8 mouse cellular contexts compared by ENCODE assay signal in genomic region chr14:33319541-33320521, GRCm38 (mm10).
DNase-seq lines count a peak whose midpoint lies in the region; ATAC-seq and TF ChIP-seq lines count a peak whose summit lies in the region.

No protein-coding gene starts in this region.

- no peak for TF ChIP-seq RAD21 in CH12.LX (IDR thresholded peaks at IDR 0.05; ENCODE audit: low read depth, low read length)

- peaks cover 4 to 41% of the 10 kb centered on the region in 2 experiments; a peak in 2 of 4 replicates for H3K4me1 ChIP-seq in CH12.LX (ENCODE audit: control insufficient read depth in 1 of 2, insufficient read depth in 2 of 2)
- H3K4me1 ChIP-seq in forebrain, embryonic 13.5 days: peaks cover 21% of the 10 kb centered on the region
- H3K4me1 ChIP-seq in liver, postnatal 0 days (ENCODE audit: insufficient read depth): peaks cover 10% of the 10 kb centered on the region; the same call in 1 of the 2 replicates
- 0 out of 2 replicates have a peak, but pooled peaks cover 5% of the 10 kb centered on the region for H3K4me1 ChIP-seq in neural tube, embryonic 14.5 days (ENCODE audit: control insufficient read depth, insufficient read depth, low read length)

- no peaks in the 10 kb centered on the region for H3K79me2 ChIP-seq in CH12.LX (replicated peaks; ENCODE audit: control insufficient read depth, extremely low read depth, insufficient read depth, poor library complexity, severe bottlenecking)

- peaks cover 32% of the 10 kb centered on the region for H3K27me3 ChIP-seq in CH12.LX (replicated peaks)
- peaks cover 38% of the 10 kb centered on the region for H3K27me3 ChIP-seq in forebrain, embryonic 13.5 days
- H3K27me3 ChIP-seq in liver, postnatal 0 days (ENCODE audit: insufficient read depth, low read length): peaks cover 23% of the 10 kb centered on the region
- H3K27me3 ChIP-seq in neural tube, embryonic 14.5 days (ENCODE audit: control insufficient read depth, insufficient read depth, low read length): peaks cover 18% of the 10 kb centered on the region

- DNase-seq in CH12.LX (ENCODE audit: extremely low read depth): no peak
- DNase-seq in brain, embryonic 14.5 days (ENCODE audit: low read depth): peak; percentile 79
- DNase-seq in heart, postnatal 10 days: peak; percentile 84 to 89
- DNase-seq in kidney, postnatal 25 days: peak; percentile 85 to 87
- DNase-seq in liver, postnatal 0 days: peak; percentile 79
- DNase-seq in testis, postnatal 10 days (ENCODE audit: low spot score): peak; percentile 91

- dilution Hi-C loops in CH12.LX (cut with MboI; ENCODE audit: extremely low pct_ligation_motif_present, extremely low pct_unique_long_range_greater_than_20kb, low sequenced_read_pairs): no loop called here

- peak in 1 of 2 experiments; percentile 70; a peak in 2 of 4 replicates for TF ChIP-seq CTCF in CH12.LX (conservative IDR thresholded peaks at IDR 0.05 in 1 of 2, IDR thresholded peaks at IDR 0.05 in 1 of 2; ENCODE audit: low read depth in 2 of 2, low read length in 2 of 2)
- TF ChIP-seq CTCF in brain, embryonic 14.5 days (IDR thresholded peaks at IDR 0.05; ENCODE audit: borderline replicate concordance, extremely low read depth, insufficient read depth, insufficient read length): peak; percentile 86
- peak; percentile 79 for TF ChIP-seq CTCF in liver, postnatal 0 days (IDR thresholded peaks at IDR 0.05; ENCODE audit: low read depth)

- no peak for TF ChIP-seq POLR2A in CH12.LX (IDR thresholded peaks at IDR 0.05; ENCODE audit: low read depth, low read length)
- no peak for TF ChIP-seq POLR2A in brain, embryonic 14.5 days (IDR thresholded peaks at IDR 0.05; ENCODE audit: borderline replicate concordance, extremely low read depth, insufficient read depth, insufficient read length, poor library complexity, severe bottlenecking)

- intact Hi-C loops in heart, postnatal 10 days (cut with DNase I): no loop called here

- ATAC-seq in forebrain, embryonic 13.5 days: peak; percentile 76
- ATAC-seq in liver, postnatal 0 days: peak; percentile 69
- peak; percentile 76 for ATAC-seq in neural tube, embryonic 14.5 days (ENCODE audit: low read depth)

- no peak overlapping the region for H3K9ac ChIP-seq in CH12.LX (ENCODE audit: insufficient read depth, low read depth)
- peak overlapping the region; percentile 63 for H3K9ac ChIP-seq in forebrain, embryonic 13.5 days
- peak overlapping the region; percentile 36 for H3K9ac ChIP-seq in liver, postnatal 0 days (replicated peaks)
- H3K9ac ChIP-seq in neural tube, embryonic 14.5 days (replicated peaks; ENCODE audit: low read depth, low read length): peak overlapping the region; percentile 42

- TF ChIP-seq EP300 in CH12.LX (IDR thresholded peaks at IDR 0.05; ENCODE audit: low read length): no peak
- no peak for TF ChIP-seq EP300 in liver, postnatal 0 days (IDR thresholded peaks at IDR 0.05; ENCODE audit: low read depth)

- peaks cover 11% of the 10 kb centered on the region for H3K9me3 ChIP-seq in CH12.LX (replicated peaks; ENCODE audit: low read length)
- H3K9me3 ChIP-seq in forebrain, embryonic 13.5 days (replicated peaks): no peaks in the 10 kb centered on the region
- H3K9me3 ChIP-seq in liver, postnatal 0 days (ENCODE audit: low read length): no peaks in the 10 kb centered on the region
- H3K9me3 ChIP-seq in neural tube, embryonic 14.5 days (ENCODE audit: control insufficient read depth, low read length): no peaks in the 10 kb centered on the region

- under 1% methylated on average over 93 of the region's 106 CpGs for WGBS in forebrain, embryonic 13.5 days
- WGBS in liver, postnatal 0 days (ENCODE audit: insufficient replicate concordance): 2% methylated on average over 94 of the region's 106 CpGs
- under 1% methylated on average over 95 of the region's 106 CpGs for WGBS in neural tube, embryonic 14.5 days

- H3K27ac ChIP-seq in CH12.LX (ENCODE audit: insufficient read depth, low read depth): no peak overlapping the region
- no peak overlapping the region for H3K27ac ChIP-seq in forebrain, embryonic 13.5 days
- H3K27ac ChIP-seq in liver, postnatal 0 days (ENCODE audit: low read depth): no peak overlapping the region
- no peak overlapping the region for H3K27ac ChIP-seq in neural tube, embryonic 14.5 days (ENCODE audit: low read depth, low read length)

- in situ Hi-C loops in CH12.LX (cut with MboI; ENCODE audit: low pct_ligation_motif_present, low pct_unique_long_range_greater_than_20kb, low sequenced_read_pairs): no loop called here

- no peaks in the 10 kb centered on the region for H3K36me3 ChIP-seq in CH12.LX (replicated peaks in 1 of 2; ENCODE audit: control insufficient read depth in 1 of 2, insufficient read depth in 1 of 2, low read length in 1 of 2)
- H3K36me3 ChIP-seq in forebrain, embryonic 13.5 days (ENCODE audit: poor library complexity, severe bottlenecking): no peaks in the 10 kb centered on the region
- H3K36me3 ChIP-seq in liver, postnatal 0 days (replicated peaks; ENCODE audit: insufficient read depth, low read length): no peaks in the 10 kb centered on the region
- H3K36me3 ChIP-seq in neural tube, embryonic 14.5 days (ENCODE audit: control insufficient read depth, insufficient read depth, low read length): no peaks in the 10 kb centered on the region

- peak overlapping the region; percentile 72 for H3K4me2 ChIP-seq in CH12.LX (ENCODE audit: insufficient read depth, low read depth, poor library complexity, severe bottlenecking)
- H3K4me2 ChIP-seq in forebrain, embryonic 13.5 days: peak overlapping the region; percentile 98
- peak overlapping the region; percentile 90 for H3K4me2 ChIP-seq in liver, postnatal 0 days (ENCODE audit: low read depth, low read length)
- H3K4me2 ChIP-seq in neural tube, embryonic 14.5 days (ENCODE audit: low read depth, low read length): peak overlapping the region; percentile 99

- H3K4me3 ChIP-seq in CH12.LX (replicated peaks in 1 of 3; ENCODE audit: low read depth in 2 of 3, low read length in 2 of 3, poor library complexity in 1 of 3): peak overlapping the region in 2 of 3 experiments; percentile 24 to 56
- H3K4me3 ChIP-seq in forebrain, embryonic 13.5 days: peak overlapping the region; percentile 63
- peak overlapping the region; percentile 51 for H3K4me3 ChIP-seq in liver, postnatal 0 days (ENCODE audit: low read depth, low read length)
- H3K4me3 ChIP-seq in neural tube, embryonic 14.5 days (ENCODE audit: low read depth, low read length): peak overlapping the region; percentile 57

TF ChIP-seq in CH12.LX, 34 proteins besides CTCF, POLR2A, EP300 and RAD21:
- no peak for TF ChIP-seq PAX5 (IDR thresholded peaks at IDR 0.05; ENCODE audit: low read length)
- TF ChIP-seq SMC3 (IDR thresholded peaks at IDR 0.05; ENCODE audit: low read depth, low read length): peak; percentile 29
